Mouse (Mus musculus) thymus, adult 18-20 months (tissue): ENCODE data around the gene Unc5a.

ENCODE experiments used
- DNase-seq, 2 experiments: peaks; one replicate each; pipeline ENCODE4 v3.0.0; 2022; ENCODE audit warnings: mixed read lengths in 2 of 2

The Unc5a gene

DNA sequence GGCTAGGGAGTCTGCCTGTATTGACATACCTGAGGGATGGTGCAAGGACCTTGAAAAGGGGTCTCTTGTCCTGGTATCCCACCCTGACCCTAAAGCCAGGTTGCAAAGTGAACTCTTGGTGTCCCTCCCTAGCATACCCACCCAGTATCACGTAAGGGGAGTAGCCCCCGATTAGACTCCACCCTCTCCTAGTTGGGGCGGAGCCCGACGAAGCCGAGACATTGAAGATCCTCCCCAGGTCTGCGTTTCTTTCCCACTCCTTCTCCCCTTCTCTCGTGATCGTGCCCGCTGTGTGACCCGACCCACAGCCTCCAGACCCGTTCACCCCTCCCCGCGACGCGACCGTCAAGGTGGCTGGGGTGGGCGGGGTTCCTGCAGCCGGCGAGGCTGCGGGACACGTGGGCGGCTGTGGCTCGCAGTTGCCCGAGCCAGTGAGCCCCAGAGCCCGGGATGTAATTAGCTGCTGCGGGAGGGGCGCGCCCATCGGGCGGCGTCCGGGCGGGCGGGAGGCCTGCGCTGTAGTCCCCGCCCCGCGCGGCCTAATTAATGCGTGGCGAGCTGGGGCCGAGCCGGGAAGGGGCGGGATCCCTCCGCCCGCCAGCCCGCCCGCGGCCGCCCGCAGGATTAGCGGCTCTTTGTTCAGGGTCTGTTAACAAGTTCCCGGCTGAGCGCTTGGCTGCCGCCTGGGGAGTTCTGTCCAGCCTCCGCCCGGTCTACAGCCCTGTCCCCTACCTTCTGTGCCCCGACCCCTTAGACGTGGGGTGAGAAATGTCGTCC, 6.7 kb downstream of the Unc5a start:
- no peak for DNase-seq

DNA sequence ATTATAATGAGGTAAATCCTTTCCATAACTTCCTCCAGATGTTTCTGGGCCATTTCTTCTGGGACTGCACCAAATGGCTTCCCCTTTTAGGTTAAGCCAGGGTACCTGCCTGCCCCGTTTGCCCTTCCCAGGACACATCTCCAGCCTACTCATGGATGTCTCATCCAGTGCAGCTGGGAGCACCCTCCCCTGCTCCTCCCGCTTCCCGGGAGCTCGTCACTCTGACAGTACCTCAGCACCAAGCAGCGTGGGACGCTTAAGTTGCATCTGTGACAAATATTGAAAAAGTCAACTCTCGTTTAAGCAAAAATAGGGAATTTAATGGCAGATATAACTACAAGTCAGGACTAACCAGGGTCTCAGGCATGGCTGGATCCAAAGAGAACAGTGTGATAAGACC, 8.1 kb downstream of the Unc5a start:
- no peak for DNase-seq

DNA sequence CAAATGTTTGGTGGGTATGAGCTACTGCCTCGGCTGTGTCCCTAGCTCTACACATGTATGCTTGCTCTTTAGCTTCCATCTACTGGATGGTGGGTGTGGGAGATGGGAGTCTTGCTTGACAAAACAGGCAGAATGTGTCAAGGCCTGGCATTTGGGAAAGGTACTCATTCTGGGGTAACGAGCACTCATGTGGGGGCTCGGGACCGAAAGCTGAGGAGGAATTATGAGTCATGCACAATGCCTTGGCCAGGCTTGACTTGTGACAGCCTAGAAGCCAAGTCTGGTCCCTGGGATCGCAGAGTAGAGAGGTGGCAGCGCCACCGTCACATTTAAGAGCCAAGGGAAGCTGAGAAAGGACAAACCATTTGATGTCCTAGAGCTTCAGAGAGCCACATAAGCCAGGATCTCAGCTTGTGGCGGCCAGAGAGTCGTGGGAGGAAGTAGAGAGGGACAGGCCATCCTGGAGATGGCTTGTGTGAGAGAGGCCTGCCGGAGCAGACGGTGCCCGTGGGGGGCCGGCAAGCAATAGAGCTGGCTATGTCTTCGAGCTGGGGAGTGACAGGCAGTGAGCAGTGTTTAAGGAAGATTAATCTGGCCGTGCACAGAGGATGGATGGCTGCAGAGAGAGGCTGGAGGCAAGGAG, 10.0 kb downstream of the Unc5a start:
- DNase-seq, result no peak

DNA sequence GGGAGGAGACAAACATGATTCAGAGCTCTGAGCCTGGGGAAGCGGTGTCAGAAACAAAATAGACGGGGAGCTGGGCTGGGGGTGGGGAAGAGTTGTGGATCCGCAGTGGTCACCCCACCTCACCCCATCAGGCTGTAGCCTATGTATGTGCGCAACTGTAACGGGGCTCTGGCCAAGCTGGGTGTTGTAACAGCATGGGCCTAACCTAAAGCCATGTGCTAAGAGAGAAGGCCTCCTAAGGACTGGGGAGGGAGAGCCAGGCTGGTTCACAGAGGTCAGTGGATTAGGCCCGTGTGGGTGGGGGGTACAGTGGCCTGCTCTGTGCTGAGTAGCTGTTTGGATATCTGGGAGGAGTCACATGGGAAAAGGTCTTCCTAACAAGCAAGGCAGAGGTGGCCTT, 10.6 kb downstream of the Unc5a start:
- no peak for DNase-seq

DNA sequence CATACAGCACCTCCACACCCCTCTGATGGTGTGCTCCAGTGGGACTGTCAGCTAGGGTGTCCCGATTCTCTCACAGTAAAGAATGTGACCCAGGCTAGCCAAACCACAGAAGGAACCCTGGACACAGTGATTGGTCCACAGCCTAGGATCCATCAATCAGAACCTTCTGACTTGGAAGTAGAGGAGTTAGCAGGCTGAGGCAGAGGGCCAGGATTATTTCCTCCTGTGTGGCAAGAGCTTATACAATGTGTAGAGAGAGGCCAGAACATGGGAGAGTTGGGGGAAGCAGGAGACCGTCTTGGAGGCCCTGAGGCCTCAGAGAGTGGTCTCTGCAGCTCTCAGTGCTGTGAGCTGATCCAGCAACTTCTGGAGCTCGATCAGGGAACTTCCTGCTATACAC, 11.3 kb downstream of the Unc5a start:
- DNase-seq, result no peak

DNA sequence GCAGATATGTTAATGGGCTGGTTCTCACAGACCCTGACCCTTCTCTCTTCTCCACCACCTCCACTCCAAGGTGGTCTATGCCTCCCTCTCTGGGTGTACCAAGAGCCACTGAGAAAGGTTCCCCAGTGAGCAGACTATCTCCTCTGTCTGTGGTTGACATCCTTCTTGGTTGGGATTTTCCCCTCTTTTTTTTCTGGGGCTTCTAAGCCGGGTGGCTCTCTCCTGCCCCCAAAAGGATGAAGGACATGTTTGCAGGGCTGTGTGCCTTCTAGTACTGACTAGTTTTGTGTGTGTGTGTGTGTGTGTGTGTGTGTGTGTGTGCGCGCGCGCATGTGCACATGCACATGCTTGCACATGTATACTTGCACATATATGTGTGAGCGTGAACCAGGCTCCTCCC, 16.0 kb downstream of the Unc5a start:
- no peak for DNase-seq

DNA sequence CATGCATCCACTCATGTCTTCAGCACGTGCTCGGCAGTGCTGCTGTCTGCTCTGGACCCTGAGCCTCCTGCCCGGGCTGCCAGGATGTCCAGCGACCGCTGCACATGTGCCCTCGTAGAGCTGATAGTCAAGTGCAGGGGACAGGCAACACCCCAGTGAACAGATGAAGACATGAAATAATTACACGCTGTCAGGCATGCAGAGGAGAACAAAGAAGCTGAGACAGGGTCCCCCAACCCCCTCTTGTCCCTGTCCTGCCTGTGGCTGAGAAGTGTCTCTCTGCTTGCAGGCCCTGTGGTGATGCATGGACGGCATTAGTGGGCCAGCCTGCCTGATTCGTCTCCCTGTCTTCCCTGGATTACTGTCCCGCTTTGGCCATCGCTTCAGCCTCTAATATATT, 18.3 kb downstream of the Unc5a start:
- no peak for DNase-seq

DNA sequence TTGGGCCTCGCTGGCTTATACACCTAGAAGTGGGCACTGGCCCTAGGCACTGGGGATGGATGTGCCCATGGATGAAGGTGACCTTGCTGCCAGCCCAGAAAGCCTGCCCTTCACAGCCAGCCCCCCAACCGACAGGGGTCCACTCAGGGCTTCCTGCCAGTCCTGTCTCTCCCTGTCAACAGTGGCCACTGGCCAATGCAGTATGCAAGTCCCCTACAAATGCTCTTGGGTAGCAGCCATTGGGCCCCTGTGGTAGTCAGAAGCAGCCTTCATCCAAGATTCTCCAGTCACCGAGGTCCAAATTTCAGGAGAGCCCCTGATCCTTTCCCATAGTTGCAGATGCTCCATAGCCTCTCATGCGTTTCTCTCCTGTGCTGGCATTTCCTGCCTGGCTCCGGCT, 19.4 kb downstream of the Unc5a start:
- no peak for DNase-seq

DNA sequence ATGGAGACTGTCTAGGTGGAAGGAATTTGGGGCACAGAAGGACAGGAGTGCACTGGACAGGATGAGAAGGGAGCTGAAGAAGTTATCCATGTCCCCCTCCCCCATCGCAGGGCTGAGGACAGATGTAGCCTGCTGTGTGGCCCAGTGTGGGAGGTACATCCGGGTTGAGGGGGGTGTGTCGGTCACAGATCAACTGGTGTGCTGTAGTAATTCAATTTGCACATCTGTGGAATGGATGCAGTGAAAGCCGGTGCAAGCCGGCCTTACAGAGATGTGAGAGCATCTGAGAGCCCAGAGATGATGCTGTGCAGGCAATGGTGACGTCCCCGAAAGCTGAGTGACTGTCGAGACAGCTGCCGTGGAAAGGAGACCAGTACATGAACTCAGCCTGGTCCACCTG, 20.3 kb downstream of the Unc5a start:
- DNase-seq, result no peak

DNA sequence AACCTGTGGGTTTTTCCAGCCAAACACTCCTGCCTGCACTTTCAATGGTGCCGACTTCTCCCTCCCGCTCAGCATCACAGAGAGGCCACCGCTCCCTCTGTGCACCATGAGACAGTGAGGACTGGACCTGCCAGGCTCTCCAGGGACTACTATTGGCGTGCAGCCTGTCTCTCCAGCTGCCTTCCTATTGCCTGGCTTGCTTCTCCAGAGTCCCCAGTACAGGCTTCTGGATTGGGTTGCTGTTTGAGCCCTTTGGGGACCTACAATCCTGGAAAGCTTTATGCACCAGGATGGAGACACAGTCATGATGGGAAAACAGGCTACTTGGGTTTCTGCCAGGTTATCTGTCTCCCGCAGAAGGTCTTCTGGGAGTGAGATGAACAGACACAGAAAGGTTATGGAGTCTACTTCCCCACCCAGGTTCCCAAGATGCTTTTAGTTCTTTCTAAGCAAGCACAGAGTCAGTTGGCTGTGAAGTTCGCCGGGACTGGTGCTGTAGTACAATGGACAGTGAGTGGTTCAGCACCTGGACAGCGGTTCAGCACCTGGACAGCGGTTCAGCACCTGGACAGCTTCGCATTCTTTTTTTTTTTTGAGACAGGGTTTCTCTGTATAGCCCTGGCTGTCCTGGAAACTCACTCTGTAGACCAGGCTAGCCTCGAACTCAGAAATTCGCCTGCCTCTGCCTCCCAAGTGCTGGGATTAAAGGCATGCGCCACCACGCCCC, 21.5 kb downstream of the Unc5a start:
- DNase-seq, result no peak

DNA sequence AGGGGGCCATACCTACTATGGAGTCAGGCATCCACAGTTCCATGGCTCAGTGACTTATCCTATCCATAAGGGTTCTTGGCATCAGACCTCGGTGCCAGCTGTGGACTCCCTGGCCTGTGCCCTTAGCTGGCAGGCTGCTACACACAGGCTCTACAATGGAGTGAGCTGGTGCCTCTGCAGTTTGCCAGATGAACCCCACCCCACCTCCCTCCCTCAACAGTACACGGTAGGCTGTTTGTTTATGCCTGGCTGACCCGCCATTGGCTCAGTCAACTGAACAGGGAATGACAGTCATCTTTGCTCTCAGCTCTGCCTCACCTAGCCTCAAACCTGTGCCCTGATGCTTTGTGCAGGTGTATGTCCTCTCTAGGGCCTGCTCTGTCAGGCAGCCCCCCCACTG, 26.3 kb downstream of the Unc5a start:
- DNase-seq, result no peak

DNA sequence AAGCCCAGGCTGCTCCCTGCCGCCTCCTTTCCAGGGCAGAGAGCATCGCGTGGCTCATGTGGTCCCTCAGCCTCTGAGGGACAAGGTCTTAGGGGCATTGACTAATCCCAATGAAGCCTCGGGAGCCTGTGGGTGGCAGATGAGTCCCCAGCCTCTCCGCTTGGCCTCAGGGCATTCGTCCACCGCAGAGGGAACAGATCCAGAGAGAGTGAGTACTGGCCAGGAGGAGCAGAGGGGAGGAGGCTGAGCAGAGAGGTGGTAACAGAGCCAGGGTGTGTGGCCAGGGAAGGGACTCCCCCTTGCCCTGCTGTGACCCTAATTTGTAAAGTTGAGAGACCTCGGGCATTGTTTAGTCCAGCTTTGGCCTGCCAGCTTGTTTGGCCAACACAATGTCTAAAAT, 29.6 kb downstream of the Unc5a start:
- no peak for DNase-seq

DNA sequence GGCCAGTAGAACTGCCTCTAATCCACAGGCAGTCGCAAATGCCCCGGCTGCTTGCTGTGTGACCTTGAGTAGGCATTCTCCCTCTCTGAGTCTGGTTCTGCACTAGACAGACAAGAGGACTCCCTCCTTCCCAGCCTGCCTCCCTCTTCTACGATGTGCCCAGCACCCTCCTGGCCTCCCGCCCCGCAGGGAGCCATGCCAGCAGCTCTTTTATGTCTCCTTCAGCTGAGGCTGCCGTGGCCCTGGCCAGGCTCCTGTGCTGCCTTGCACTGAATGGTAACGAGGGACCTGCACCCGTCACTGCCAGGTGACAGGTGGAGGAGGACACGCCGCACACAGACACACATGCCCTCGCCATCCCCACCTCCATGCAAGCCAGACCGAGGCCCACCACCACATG, 31.7 kb downstream of the Unc5a start:
- no peak for DNase-seq

DNA sequence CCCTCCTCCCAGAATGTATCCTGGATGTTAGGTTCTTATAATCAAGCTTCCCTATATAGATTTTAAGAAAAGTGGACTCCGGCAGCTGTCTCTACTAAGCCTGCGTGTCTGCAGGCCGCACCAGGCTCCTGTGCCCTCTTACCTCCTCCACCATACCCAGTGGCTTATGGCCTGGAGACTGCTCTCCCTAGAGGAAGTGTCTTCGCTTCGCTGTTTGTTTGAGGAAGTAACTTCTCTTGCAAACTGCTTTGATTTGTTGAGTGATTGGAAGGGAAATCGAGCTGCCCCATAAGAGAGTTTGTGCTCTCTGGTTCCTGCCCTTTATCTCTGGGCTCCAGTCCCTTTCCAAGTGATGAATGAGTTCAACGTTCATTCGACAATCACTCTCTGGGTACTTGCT, 33.8 kb downstream of the Unc5a start:
- no peak for DNase-seq

DNA sequence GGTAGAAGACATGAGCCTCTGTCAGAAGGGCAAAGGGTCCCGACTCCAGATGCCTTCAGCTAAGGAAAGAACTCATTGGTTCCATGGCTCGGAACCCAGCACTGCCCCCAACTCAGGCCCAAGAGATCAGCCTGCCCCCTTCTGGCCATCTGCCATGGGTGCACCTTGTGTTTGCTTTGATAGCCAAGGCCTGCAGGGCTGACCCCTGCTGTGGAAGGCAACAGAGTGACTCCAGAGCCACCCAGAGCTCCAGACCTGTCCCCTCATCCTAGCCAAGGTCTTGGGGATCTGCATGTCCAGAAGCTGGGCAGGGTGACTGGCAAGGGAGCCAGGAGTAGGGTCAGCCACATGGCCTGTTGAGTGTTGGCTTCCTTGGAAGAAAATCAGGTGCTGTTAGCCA, 34.4 kb downstream of the Unc5a start:
- no peak for DNase-seq

DNA sequence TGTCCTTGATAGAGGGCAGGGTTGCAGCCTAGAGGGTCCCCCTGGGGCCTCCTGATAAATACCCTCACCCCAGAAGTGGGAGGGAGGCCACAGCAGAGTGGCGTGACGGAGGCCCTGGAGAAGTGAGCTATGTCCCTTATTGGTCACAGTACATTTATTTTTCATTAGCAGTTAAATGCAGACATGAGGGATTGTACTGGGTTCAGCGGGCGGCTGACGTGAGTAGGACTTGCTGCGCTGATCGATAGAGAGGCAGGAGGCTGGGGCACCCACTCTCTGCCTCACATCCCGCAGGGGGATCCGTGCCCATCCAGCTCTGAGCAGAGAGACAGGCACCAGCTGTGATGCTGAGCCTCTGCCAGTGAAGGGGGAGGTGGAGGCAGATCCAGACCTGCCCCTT, 38.2 kb downstream of the Unc5a start:
- no peak for DNase-seq

DNA sequence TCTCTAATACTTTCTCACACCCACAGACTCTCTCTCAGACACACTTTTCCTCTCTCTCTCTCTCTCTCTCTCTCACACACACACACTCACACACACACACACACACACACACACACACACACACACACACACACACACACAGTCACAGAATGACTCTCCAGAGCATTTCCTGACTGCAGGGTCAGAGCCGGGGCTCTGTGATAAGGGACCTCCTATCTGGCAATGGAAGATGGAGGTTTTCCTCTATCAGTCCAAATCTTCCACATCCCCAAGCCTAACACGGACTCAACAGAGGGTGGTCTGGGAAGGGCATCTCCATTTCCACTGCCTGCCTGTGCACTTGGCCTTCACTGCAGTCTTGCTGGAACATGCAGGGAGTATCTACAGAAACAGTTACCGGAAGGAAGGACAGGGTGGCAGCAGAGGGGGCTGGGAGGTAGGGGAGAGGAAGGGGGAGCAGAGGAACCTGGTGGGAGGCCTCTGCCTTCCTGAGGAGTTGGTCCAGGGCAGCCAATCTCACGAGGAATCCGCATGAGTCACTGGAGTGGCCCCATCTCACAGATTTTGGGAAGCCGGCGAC, 39.1 kb downstream of the Unc5a start:
- no peak for DNase-seq

DNA sequence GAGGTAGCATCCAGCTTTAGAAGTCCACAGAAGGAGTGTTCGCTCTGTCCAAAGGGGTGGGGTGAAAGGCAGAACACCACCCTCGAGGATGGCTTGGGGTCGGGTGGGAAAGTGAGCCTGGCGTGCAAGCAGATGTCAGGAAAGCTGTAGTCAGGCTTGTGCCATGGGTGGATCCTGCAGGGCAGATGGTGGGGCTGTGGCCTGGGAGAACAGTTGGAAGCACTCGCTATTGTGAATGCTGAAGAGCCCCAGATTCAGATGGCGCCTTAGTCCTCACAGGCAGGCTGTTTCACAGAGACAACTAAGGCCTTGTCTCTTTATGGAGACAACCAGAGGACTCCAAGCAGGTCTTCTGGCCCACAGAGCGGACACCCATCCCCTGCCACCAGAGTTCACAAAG, 43.0 kb downstream of the Unc5a start:
- DNase-seq, result no peak

DNA sequence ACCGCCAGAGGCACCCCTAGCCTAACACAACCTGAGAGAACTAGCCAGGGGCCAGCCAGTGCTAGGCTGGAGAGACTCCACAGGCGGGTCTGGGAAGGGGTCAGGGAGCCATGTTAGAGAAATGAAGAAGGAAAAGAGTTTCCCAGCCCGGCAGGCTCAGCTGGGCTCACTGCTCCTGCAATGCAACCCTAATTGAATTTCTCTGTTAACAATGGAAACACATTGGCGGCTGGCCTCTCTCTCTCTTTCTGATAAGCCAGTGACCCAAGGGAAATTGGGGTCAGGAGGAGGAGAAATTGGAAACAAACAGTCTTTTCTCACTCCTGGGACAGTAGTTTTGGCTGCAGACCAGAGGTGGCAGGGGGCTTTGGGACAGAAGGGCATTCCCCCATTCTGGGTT, 45.4 kb downstream of the Unc5a start:
- DNase-seq, result no peak

DNA sequence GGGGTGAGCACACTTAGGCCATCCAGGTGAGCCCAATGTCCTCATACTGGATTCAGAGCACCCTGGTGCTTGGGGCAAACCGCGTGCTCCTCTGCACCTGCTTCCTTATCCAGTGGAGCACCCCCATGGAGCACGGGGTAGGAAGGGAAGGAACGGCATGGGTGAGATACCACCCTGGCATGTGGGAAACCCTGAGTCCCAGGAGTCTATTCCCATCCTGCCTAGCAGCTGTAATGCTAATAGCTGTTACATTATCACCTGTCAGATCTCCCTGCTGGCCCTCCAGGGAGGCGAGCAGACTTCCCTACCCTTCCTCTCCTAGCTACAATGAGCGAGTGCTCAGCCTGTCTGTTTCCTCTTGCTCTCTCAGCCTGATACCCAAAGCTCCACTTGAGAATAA, 46.0 kb downstream of the Unc5a start:
- DNase-seq, result no peak

DNA sequence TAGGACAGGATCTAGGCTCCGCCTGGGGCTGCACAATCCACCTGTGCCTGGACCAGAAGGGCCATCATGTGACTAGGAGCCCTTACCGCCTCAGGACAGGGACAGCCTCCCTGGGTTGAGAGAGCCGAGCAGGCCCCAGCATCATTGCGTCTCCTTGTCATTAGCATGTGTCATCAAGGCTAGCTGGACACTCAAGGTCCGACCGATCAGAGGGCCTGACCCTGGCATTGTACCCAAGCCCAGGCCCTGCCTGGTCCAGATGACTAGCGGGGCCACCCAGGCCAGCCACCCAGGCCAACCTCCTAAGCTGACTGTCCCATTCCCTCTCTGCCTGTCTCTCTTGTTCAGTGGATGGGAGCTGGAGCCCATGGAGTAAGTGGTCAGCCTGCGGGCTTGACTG, 48.4 kb downstream of the Unc5a start:
- DNase-seq, result no peak

DNA sequence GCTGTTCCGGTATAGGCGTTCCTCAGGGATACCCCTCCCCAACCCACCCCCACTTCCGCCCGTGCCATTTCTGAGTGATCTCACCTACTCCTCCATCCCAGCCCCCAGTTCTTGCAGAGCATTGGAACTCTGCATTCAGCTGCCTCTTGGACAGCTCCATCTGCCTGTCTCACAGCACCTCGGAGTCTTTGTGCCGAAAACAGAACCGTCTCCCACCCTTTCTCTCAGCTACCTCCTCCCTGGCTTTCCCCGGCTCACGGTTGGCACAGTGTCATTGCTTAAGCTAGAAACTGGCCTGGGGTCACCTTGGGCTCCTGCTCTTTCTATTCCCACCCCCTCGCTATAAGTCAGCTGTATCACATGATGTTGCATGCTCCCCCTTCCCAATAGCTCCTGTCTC, 51.2 kb downstream of the Unc5a start:
- DNase-seq, result no peak

DNA sequence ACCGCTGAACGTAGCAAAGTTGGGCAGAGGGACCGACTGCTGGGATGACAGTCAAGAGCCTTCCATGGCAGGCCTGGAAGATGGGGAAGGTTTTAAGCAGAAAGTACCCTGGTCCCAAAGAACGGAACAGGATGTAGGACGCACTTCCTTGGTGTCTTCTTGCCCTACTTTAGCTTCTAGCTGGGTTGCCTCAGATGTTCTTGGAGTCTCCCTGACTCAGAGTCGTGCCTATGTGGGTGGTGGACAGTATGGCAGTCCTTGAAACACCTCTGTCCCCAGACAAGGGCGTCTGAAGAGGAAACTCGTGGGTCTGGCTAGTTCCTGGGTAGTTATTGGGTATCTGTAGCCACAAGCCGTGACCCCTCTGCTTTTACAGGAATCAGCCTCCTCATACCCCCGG, 52.9 kb downstream of the Unc5a start:
- no peak for DNase-seq

DNA sequence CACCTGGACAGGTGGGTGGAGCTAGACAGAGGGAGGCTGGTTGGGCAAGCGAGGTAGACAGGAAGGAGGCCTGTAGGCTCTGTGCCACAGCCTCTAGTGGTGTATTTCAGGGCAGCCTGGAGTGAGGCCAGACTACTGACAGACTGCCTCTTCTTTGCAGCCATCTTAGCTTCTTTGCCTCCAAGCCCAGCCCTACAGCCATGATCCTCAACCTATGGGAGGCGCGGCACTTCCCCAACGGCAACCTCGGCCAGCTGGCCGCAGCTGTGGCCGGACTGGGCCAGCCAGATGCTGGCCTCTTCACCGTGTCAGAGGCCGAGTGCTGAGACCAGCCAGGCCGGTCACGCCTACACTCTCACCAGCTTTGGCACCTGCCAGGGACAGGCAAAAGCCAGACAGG, 55.4 kb downstream of the Unc5a start:
- no peak for DNase-seq
